Mouse (Mus musculus) erythroid progenitor cell, adult 5-6 weeks (primary cell): ENCODE data around the gene Oit1. TPM values are rescaled to one million over a fixed set of nuclear protein-coding genes. Genes with fewer than 3 reads are reported as not detected.

ENCODE experiments used
- ATAC-seq: replicated peaks from 2 replicates; pipeline ENCODE4 v1.8.0; 2016; ENCODE audit warnings: moderate number of reproducible peaks, mild to moderate bottlenecking, moderate TSS enrichment, inconsistent platforms; ENCODE audit not compliant: poor library complexity, low FRiP score, severe bottlenecking
- total RNA-seq, 2 experiments: library from RNA; stranded (forward) in 1 of 2; stranded (reverse) in 1 of 2; fragments of 150-400 nt in 1 of 2; fragments of 186-747, 209-891 nt in 1 of 2; gene quantifications; 2 replicates each; pipeline versions ENCODE4 v1.2.3 to v1.2.4; 2015 to 2017; ENCODE audit warnings: low replicate concordance in 2 of 2

Gene Oit1
- total RNA-seq, 2 experiments from 2014 or later: not detected

DNA sequence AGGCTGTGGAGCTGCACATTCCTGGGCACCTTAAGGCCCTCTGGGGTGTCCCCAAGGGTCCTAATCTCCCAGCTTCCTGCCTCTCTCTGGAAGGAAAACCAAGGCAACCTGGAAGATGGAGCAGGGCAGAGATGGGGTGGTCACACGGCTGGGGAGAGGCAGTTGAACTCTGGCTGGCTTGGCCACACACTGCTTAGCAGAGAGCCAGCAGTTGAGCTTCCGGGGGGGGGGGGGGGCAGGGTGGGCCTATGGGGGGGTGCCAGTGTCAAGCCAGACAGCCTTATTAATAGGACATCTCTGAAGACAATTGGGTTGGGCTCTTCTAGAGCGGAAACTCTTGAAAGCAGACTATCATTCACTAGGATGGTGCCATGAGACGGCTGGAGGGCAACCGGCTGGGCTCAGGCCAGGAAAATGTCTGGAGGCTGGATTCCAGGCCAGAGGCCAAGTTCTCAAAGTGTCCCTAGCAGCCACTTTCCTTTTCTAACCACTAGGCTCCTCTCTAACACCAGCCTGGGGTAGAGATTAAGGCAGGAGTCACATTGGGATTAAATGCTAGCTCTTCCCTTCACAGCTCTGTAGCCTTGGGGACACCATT lies 35.9 kb downstream of the Oit1 start:
- no peak for ATAC-seq

DNA sequence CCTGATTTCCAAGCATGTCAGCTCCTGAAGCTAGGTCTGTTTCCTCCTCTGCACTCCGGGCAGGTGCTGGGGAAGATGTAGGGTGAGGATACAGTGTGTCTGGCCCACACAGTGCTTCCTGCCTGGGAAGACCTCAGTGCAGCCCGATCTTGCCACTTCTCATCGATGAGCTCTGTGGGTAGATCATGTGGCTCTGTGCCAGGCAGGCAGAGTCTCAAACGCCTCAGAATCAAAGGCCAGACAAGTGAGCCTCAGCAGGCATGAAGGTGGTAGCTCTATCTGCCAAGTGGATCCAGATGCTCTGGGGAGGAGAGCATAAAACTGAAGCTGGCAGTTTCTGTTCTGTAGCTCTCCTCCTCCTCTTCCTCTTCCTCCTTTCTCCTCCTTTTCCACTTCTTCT lies 38.3 kb downstream of the Oit1 start:
- no peak for ATAC-seq

DNA sequence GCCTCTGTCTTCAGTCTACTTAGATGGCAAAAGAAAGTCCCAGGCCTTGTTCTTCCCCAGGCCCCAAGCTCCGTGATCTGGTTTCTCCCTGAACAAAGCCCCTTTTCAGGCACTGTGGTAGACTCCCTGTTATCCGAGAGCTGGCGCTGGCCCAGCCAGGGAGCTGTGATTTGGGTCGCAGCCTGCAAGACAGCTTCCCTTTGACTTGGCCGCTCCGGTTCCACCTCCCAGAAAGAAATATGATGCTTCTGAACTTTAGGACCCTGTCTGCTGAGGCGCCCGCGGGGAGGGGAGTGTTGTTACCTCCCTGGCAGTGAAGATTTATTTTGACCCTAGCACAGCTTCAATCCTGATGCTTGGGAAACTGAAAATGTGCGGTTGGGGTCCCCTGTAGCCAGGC lies 42.6 kb downstream of the Oit1 start:
- ATAC-seq: no peak

DNA sequence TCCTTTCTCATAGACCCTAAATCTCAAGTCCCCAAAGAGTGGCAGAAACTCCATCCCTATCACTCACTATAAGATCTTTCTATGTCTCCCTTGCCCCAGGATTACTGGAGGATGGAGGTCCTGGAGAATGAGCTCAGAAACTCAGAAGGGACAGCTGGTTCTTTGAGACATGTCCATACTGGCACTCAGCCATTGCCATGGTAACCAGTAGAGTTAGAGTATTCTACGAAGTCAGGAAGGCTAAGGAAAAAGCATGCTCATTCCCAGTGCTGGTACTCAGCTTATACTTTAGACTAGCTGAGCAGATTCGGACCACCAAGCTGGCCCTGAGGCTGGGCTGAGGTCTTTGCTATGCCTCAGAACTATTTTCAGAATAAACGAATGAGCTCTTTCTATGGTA lies 44.0 kb downstream of the Oit1 start:
- no peak for ATAC-seq

DNA sequence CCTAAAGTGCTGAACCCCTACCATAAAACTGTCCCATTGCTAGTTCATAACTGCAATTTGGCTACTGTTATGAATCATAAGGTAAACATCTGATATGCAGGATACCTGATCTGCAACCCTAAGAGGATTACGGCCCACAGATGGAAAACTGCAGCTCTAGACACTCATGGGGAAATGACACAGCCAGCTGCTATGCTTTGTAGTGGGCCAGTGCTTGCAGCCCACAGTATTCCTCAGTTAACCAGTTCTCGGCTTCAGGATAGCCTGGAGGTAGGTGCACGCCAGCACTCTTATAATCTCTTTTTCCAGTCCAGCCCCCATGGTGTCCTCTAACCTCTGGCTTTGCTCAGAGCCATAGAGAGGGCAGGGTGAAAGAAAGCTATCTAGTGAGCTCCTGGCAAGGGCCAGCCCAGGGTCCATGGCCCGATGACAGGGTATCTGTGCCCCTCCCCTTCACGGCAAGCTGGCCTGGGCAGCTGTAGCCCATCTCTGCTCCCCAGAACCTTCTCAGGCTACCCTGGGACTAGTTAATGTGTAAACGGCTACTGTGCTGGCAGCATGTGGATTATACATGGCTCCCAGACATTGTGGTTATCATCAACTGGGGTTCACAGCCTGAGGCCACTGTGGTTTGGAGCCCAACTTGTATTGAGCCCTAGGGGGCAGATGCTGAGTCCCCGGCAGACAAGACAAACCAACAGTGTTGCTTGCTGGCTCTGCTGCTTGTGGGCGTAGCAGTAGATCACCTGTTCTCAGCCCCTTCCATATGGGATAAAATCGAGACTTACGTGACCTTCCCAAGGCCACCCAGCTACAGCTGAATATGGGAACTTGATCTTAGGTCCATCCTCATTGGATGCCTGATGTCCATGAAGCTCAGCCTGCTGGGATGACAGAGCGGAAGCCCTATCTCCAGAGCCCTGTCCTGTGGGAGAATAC lies 46.0 kb downstream of the Oit1 start:
- ATAC-seq: no peak

DNA sequence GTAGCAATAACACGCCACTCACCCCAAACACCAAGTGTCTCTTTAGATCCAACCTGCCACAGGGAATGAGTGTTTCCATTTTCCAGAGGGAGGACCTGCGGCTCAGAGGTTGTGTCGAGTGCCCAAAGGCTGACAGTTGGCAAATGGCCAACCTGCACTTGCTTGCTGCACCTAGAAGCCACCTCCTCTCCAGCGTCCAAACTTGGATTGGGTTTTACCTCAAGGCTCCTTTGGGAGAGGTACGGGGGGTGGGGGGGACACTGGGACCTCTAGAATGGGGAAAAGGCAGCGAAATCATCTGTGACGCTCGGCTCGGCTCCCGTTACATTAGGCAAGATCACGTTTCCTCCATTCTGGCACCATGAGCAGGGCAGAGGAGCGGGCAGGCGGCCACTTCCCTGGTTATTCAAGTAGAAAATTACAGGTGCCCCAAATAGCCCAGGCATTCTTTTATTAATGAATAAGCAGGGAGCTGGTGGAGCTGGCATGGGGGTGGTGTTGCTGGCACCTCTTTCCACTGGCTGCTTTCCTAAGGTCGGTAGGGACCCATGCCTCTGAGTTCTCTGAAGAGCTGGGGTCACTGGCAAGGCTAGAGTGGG lies 47.1 kb downstream of the Oit1 start:
- ATAC-seq: no peak

DNA sequence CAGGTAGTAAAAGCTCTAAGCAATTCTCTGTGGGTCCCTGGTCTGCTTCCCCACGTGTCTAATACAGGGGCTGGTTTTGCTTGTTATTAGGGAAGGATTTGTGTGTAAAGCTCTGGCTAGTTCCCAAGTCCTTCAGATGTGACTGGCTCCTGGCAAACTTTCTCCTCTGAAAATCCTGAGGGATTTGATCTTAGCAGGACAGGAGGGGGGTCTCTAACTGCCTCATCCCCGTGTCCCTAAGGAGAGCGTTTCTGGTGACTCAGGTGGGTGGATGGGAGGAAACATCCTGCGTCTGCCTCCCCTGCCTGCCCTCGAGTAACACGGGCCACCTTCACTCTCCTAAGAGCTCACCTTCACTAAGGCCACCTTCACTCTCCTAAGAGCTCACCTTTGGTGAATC lies 48.2 kb downstream of the Oit1 start:
- ATAC-seq: no peak

DNA sequence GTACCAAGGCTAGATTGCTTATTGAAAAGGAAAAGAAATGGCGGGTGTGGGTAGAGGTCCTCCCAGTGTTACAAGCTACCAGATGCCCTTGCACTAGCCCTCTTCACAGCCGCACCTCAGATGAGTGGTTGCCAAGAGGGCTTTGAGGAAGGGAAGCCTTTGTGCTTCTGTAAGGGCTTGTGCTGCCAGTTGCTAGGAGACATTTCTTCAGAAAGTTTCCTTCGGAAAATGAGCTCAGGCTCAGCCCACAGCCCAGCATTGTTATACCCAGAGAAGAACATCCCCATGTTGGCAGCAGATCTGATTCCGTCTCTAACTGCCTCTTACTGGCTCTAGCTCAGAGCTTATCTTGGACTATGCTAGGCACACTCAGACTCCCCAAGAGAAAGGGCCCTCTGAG lies 49.0 kb downstream of the Oit1 start:
- ATAC-seq: no peak

DNA sequence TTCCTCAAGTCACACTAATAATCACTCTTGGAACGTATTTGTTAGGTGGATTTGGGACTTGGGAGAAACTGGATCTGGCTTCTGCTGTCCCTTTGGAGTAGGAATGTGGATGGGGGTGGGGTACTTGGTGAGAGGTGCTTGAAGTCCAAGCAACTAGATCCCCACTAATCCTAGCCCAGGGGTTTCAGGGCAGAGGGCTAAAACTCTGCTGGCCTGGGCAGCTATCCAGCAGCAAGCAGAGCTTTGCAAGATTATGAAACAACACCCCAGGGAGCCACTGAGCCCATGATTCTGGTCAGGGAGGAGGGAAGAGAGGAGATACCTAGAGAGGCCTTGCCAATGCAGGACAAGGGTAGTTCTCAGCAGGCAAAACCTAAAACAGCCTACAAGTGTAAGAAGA lies 51.2 kb downstream of the Oit1 start:
- no peak for ATAC-seq

DNA sequence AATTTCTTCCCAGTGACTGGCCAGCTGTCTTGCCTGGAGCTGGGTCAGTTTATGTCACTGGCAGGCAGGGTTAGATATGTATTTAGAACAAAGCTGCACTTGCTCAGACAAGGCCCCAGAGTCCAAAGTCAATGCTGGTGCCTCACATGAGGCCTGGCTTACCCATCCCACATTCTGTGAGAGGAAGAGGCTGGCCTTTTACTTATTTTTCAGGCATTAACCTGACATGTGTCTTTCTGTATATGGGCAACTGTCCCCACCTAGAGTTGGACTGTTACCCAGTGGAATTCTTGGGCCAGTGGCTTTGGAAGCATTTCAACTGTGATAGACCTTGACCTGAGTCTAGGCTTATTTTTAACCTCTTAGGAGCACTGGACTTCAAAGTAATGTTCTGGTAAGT lies 51.6 kb downstream of the Oit1 start:
- no peak for ATAC-seq

DNA sequence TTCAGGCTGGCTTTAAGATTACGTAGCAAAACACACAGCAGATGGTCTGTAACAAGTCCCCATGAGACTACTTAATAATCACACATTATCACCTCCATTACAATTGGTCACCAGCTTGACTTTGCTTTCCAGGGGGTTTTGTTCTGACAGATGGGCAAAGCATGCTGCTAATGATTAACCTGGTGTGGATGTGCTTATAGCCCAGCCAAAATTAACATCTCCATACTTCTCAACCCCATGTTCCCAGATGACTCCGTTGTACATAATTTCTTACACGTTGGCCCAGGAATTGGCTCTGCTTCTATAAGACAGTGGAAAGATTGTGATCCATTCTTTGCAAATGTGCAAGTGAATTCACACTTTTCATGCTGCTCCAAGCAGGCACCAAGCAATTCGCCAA lies 52.8 kb downstream of the Oit1 start:
- ATAC-seq: no peak

DNA sequence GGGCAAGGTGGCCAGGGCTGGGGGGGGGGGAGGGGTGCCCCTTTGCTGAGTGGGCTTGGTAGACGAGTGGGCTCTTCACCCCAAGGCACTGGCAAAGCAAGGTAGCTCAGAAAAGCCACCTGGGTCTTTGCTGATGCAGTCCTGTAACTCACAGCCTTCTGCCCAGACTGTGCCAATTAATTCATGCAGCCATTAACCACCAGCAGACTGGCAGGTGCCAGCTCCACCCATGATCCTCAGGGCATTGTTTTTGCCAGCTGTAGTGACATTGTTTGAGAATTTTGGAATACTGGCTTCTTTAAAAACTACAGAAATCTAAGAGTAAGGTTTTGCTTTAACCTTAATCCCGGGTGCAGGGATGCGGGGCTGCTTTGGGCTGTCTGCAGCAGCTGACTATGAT lies 58.0 kb downstream of the Oit1 start:
- ATAC-seq: no peak

DNA sequence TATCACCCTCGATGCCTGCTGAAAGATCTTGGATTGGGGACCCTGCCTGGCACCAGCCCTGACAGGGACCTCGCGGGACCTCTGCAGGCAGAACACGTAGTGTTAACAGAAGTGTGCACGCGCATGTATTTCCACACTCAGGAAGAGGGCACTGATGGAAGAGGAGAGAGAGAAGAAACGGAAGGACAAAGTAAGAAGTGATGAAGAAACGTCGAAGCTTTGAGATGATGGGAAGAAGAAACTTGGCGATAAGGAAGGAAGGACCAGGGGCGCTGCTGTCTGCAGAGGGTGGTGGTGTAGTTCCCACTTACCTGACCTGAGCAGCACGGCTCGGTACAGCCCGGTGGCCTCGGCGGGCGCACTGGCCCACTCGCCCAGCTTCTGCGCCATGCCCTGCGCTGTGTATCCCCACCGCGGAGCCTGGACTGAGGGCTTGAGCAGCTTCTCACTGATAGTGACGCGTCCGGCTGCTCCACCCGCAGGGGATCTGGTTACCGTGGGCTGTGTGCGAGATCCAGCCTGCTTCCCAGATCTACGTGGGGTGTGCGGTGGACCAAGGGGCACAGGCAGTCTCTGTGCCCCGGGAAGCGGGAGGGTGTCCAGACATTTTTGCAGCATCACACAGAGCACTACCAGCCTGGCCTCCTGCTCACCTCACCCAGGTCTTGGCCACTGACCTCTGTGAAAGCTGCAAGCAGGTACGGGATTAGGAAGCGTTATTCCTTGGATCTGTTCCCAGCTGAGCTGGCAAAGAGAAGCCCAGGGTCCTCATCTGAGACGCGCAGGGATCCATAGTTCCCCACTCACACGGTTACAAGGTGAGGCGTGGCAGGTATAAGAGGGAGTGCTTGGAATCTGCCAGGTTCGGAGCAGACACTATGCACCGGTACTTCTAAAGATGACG lies 61.1 kb downstream of the Oit1 start, which contains the start of gene Fam107a:
Gene Fam107a, minus strand, starts transcription at position 830 of the 904 bp plus-strand sequence.
- no peak for ATAC-seq

DNA sequence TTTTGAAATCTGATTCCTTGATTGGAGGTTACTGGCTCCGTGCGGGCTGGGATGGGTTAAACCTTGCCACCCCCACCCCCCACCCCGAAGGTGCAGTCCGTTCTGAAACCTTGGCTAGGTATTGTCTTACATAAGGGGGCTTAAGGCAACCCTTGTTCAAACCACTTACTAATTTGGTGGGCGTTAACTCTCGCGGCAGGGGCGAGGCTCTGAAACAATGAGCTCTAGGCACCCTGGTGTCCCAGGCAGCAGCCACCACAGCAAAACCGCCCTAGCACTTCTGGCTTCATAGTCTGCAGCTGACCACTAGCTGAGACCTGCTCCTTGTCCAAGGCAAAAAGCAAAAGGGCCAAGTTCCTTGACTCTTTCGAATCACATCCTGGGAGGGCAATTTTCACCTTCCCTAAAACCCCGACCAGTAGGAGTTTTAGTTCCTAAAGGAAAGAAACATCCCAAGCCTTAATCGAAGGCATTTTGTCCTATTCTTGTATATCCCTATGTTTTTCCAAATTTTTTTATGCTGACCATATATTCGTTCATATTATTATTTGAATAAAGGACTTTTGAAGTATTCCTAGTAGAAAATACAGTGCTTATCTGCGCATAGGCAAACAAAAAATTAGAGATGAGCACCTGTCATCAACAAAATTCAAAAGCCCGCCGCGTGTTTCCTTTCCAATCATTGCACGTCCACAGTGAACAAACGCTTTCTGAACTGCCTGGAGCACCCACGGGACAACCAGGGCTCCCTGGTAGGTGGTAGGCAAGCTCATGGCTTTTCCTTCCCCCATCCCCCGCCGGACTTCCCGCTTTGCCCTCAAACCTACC lies 62.0 kb downstream of the Oit1 start:
- ATAC-seq: no peak

DNA sequence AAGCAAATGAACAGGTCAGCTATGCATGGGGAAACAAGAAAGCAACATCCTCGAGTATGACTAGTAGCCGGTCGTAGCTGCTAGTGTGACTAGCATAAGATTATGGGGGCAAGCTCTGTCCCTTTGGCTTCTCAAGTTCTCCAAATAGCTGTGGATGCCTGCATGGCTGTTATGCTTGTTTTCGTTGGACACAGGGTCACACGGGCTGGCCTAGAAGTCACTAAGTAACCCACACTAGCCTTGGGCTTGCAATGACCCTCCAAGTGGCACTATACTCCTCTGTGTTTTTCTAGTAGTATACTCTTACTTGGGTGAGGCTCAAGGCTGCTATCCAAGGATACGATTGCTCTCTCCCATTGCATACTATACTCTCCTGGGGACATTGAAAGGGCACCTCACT lies 63.4 kb downstream of the Oit1 start:
- no peak for ATAC-seq

DNA sequence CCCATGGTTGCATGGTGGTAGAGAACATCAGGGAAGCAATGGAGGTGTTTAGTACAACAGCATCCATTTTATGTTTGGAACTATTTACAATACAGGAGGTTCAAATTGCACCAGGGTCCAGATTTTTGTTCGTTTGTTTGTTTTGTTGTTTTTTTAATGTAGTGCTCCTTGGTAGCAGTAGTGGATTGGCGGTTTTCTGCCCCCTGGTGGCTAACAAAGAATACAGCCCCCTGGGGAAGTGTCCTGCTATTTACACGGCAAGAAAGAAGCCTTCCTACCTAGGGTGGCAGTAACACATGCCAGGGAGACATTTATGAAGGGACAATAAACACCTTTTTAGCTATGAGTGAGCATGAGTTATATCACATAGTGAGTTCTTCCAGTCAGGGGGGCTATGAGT lies 64.0 kb downstream of the Oit1 start:
- ATAC-seq: no peak

DNA sequence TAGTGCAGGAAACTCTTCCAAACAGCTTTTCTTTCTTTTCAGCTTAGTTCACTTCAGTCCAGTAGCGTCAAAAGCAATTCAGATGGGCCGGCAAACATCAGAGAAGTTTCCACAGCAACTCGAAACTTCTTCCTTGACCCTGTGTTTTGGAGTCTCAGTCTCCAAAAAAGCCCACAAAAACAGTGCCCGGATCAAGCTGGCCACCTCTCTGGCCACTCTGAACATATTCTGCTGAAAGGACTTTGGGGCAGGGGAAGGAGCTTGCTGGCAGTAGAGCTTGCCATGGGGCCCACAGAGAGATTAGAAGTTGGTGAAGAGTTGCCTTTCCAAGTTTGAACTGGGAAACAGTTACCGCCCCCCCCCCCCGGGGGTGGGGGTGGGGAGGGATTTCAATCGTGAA lies 64.7 kb downstream of the Oit1 start:
- ATAC-seq: no peak

DNA sequence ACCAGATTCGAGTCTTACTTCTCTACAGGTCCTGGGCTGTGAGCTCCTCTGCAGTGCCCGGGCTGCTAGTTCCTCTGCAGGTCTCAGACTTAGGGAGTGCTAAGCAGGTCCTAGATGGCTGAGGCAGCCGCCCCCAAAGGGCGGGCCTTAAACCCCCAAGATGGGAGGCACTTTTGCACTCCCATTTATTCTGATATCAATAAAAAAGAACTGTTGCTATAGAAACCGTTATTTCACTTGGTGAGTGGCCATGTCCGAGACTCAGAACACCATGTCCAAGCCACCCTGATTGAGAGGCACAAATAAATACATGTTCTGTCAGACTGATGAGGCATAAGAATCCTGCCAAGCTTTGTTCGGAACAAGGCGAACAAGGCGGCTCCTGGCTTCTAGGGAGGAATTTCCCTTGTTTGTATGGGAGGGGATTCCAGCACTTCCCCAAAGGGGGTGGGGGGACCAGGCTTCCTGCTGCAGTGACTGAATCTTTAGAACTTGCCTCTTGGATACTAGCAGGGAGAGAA lies 68.9 kb downstream of the Oit1 start:
- ATAC-seq: no peak

DNA sequence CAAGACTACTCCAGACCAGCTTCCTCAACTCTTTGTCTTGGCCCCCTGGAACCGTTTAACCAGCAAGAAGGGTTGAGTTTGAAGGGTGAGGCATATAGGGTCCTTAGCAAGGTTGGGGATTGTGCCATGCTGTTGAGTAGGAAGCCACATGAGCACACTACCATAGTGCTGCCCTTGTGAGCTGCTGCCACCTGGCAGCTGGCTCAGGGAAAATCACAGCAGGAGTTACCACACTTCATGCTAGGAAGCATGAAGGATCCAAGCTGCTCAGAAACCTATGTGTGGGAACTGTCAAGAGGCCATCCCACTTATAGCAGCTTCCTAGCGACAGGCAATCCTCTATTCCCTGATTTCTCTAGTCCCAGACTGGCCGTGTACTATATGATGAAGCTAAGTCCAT lies 69.9 kb downstream of the Oit1 start:
- no peak for ATAC-seq
